Mouse (Mus musculus) heart, embryonic 14.5 days (tissue): ENCODE data around the gene Bmpr1b. TPM values are rescaled to one million over a fixed set of nuclear protein-coding genes. Genes with fewer than 3 reads are reported as not detected.

ENCODE experiments used
- ATAC-seq: fragments of 200-750 bp; cut with Nextera tagmentation; 2 replicates; pipeline ENCODE4 v1.8.0; 2017; ENCODE audit warnings: low read depth, moderate TSS enrichment; ENCODE audit not compliant: insufficient number of reproducible peaks, insufficient read depth, low FRiP score
- H3K27ac ChIP-seq, 2 experiments: fragments of 200-500 bp in 1 of 2; fragments of 300-500 bp in 1 of 2; sonication (generic) in 1 of 2; replicated peaks in 1 of 2; 2 replicates each; pipeline ENCODE4 v1.5.1; 2012 to 2014; ENCODE audit warnings: low read depth in 2 of 2, low read length in 2 of 2, control low read depth in 1 of 2, mild to moderate bottlenecking in 1 of 2, mixed read lengths in 1 of 2; ENCODE audit not compliant: control insufficient read depth in 1 of 2, insufficient read depth in 1 of 2
- H3K27me3 ChIP-seq: fragments of 300-500 bp; sonication (generic); 2 replicates; pipeline ENCODE4 v1.6.1; 2014; ENCODE audit warnings: mild to moderate bottlenecking, low read length, control low read depth; ENCODE audit not compliant: control insufficient read depth, insufficient read depth
- H3K36me3 ChIP-seq: fragments of 300-500 bp; sonication (generic); 2 replicates; pipeline ENCODE4 v1.6.1; 2014; ENCODE audit warnings: mild to moderate bottlenecking, control low read depth, low read length, mixed read lengths; ENCODE audit not compliant: control insufficient read depth, insufficient read depth
- H3K4me1 ChIP-seq, 2 experiments: fragments of 200-500 bp in 1 of 2; fragments of 300-500 bp in 1 of 2; sonication (generic) in 1 of 2; 2 replicates each; pipeline ENCODE4 v1.6.1; 2012 to 2014; ENCODE audit warnings: low read length in 2 of 2, control low read depth in 1 of 2, mixed read lengths in 1 of 2; ENCODE audit not compliant: control insufficient read depth in 2 of 2, insufficient read depth in 2 of 2
- H3K4me2 ChIP-seq: fragments of 300-500 bp; sonication (generic); 2 replicates; pipeline ENCODE4 v1.6.1; 2014; ENCODE audit warnings: mild to moderate bottlenecking, low read length
- H3K4me3 ChIP-seq, 2 experiments: fragments of 200-500 bp in 1 of 2; fragments of 300-500 bp in 1 of 2; sonication (generic) in 1 of 2; 2 replicates each; pipeline ENCODE4 v1.5.1; 2012 to 2014; ENCODE audit warnings: low read length in 2 of 2, mild to moderate bottlenecking in 2 of 2, control low read depth in 1 of 2, low read depth in 1 of 2, moderate library complexity in 1 of 2; ENCODE audit not compliant: control insufficient read depth in 1 of 2, insufficient read depth in 1 of 2
- H3K9ac ChIP-seq: fragments of 300-500 bp; sonication (generic); 2 replicates; pipeline ENCODE4 v1.6.1; 2014; ENCODE audit warnings: mild to moderate bottlenecking, low read length
- H3K9me3 ChIP-seq: fragments of 300-500 bp; sonication (generic); 2 replicates; pipeline ENCODE4 v1.6.1; 2016; ENCODE audit warnings: low read length, control low read depth; ENCODE audit not compliant: control insufficient read depth
- WGBS: fragments of 180-500 bp; shearing (Covaris S2); extraction: QIAGEN DNeasy Blood & Tissue Kit; methylation state at CpG from one replicate; pipeline ENCODE4 v1.1.7; 2014; 5-methylcytosine and 5-hydroxymethylcytosine counted together
- polyA plus RNA-seq: library from polyadenylated mRNA; unstranded; fragments of >200 nt; fragmentation: Nextera tagmentation; extraction: Ambion mirVana; gene quantifications from 2 replicates; pipeline ENCODE4 v1.2.1, GENCODE M21; 2014

Gene Bmpr1b
- polyA plus RNA-seq, 1 experiment from 2014 or later, result 0.70 TPM

GRCm38 (mm10) chr3:142138796-142139195 is 30.4 kb downstream of the Bmpr1b start:
- Histone ChIP-seq H3K9ac (no peak overlapping the region), H3K27ac (no peak overlapping the region), H3K4me3 (no peak overlapping the region), H3K27me3 (no peaks in the 10 kb centered on the region), H3K4me2 (no peak overlapping the region), H3K4me1 (no peaks in the 10 kb centered on the region; a peak in 1 of 4 replicates), H3K36me3 (no peaks in the 10 kb centered on the region), H3K9me3 (no peaks in the 10 kb centered on the region)
- WGBS, result 74% methylated on average over 5 of the region's 5 CpGs
- ATAC-seq, result no peak

GRCm38 (mm10) chr3:142126379-142126778 is 42.8 kb downstream of the Bmpr1b start:
- H3K4me1 ChIP-seq, result peaks cover 0 to 16% of the 10 kb centered on the region in 2 experiments; a peak in 3 of 4 replicates
- no peaks in the 10 kb centered on the region for H3K9me3 ChIP-seq
- WGBS, result 60% methylated on average over 1 of the region's 1 CpGs
- H3K4me2 ChIP-seq, result no peak overlapping the region
- H3K27ac ChIP-seq, result no peak overlapping the region
- ATAC-seq, result no peak
- H3K36me3 ChIP-seq, result no peaks in the 10 kb centered on the region
- H3K9ac ChIP-seq, result no peak overlapping the region
- no peak overlapping the region for H3K4me3 ChIP-seq
- H3K27me3 ChIP-seq, result peaks cover 23% of the 10 kb centered on the region

GRCm38 (mm10) chr3:142125556-142125955 is 43.7 kb downstream of the Bmpr1b start:
- Histone ChIP-seq H3K27me3 (peaks cover 27% of the 10 kb centered on the region), H3K4me2 (peak overlapping the region; percentile 28; the same call in 1 of the 2 replicates), H3K4me1 (peaks cover 0 to 16% of the 10 kb centered on the region in 2 experiments; a peak in 3 of 4 replicates), H3K36me3 (no peaks in the 10 kb centered on the region), H3K9me3 (no peaks in the 10 kb centered on the region), H3K27ac (no peak overlapping the region), H3K9ac (no peak overlapping the region), H3K4me3 (no peak overlapping the region)
- WGBS, result 15% methylated on average over 2 of the region's 2 CpGs
- ATAC-seq, result peak; percentile 92

- H3K4me2 ChIP-seq, result no peak overlapping the region
- H3K9me3 ChIP-seq, result no peaks in the 10 kb centered on the region
- peaks cover 0 to 16% of the 10 kb centered on the region in 2 experiments; a peak in 3 of 4 replicates for H3K4me1 ChIP-seq
- H3K27ac ChIP-seq, result no peak overlapping the region
- 54% methylated on average over 6 of the region's 6 CpGs for WGBS
- H3K4me3 ChIP-seq, result no peak overlapping the region
- H3K9ac ChIP-seq, result no peak overlapping the region
- ATAC-seq, result no peak
- no peaks in the 10 kb centered on the region for H3K36me3 ChIP-seq
- H3K27me3 ChIP-seq, result peaks cover 33% of the 10 kb centered on the region
Measured at GRCm38 (mm10) chr3:142124255-142124654, 45.0 kb downstream of the Bmpr1b start.

GRCm38 (mm10) chr3:142122376-142122775 is 46.8 kb downstream of the Bmpr1b start:
- no peaks in the 10 kb centered on the region for H3K36me3 ChIP-seq
- H3K9ac ChIP-seq, result no peak overlapping the region
- H3K9me3 ChIP-seq, result no peaks in the 10 kb centered on the region
- 75% methylated on average over 5 of the region's 5 CpGs for WGBS
- H3K4me1 ChIP-seq, result peaks cover 0 to 21% of the 10 kb centered on the region in 2 experiments; a peak in 3 of 4 replicates
- H3K27me3 ChIP-seq, result peaks cover 21% of the 10 kb centered on the region
- ATAC-seq, result no peak
- H3K4me2 ChIP-seq, result no peak overlapping the region
- H3K27ac ChIP-seq, result no peak overlapping the region
- H3K4me3 ChIP-seq, result no peak overlapping the region

GRCm38 (mm10) chr3:142120795-142121194 is 48.4 kb downstream of the Bmpr1b start:
- H3K9me3 ChIP-seq, result no peaks in the 10 kb centered on the region
- 66% methylated on average over 3 of the region's 3 CpGs for WGBS
- no peak overlapping the region for H3K27ac ChIP-seq

GRCm38 (mm10) chr3:142114762-142115316 is 54.4 kb downstream of the Bmpr1b start:
- WGBS, result 63% methylated on average over 6 of the region's 6 CpGs
- Histone ChIP-seq H3K36me3 (no peaks in the 10 kb centered on the region), H3K27ac (no peak overlapping the region), H3K27me3 (peaks cover 5% of the 10 kb centered on the region; the same call in 1 of the 2 replicates), H3K4me2 (no peak overlapping the region), H3K4me3 (no peak overlapping the region), H3K9ac (no peak overlapping the region), H3K4me1 (peaks cover 0 to 5% of the 10 kb centered on the region in 2 experiments; a peak in 1 of 4 replicates), H3K9me3 (no peaks in the 10 kb centered on the region)
- no peak for ATAC-seq

More at GRCm38 (mm10) chr3:142120795-142121194, 48.4 kb downstream of the Bmpr1b start:
- no peak overlapping the region for H3K4me3 ChIP-seq
- H3K4me2 ChIP-seq, result no peak overlapping the region
- H3K4me1 ChIP-seq, result peaks cover 0 to 16% of the 10 kb centered on the region in 2 experiments; a peak in 3 of 4 replicates
- no peak for ATAC-seq
- H3K27me3 ChIP-seq, result peaks cover 23% of the 10 kb centered on the region
- no peaks in the 10 kb centered on the region for H3K36me3 ChIP-seq
- no peak overlapping the region for H3K9ac ChIP-seq

- H3K4me2 ChIP-seq, result no peak overlapping the region
- H3K9me3 ChIP-seq, result no peaks in the 10 kb centered on the region
- H3K27ac ChIP-seq, result no peak overlapping the region
- H3K4me1 ChIP-seq, result peaks cover 0 to 5% of the 10 kb centered on the region in 2 experiments; a peak in 1 of 4 replicates
- no peak overlapping the region for H3K9ac ChIP-seq
- no peak for ATAC-seq
- WGBS, result 72% methylated on average over 3 of the region's 3 CpGs
- H3K4me3 ChIP-seq, result no peak overlapping the region
- H3K36me3 ChIP-seq, result no peaks in the 10 kb centered on the region
- H3K27me3 ChIP-seq, result peaks cover 4% of the 10 kb centered on the region; the same call in 1 of the 2 replicates
Measured at GRCm38 (mm10) chr3:142114190-142114589, 55.0 kb downstream of the Bmpr1b start.
